Mouse (Mus musculus) hematopoietic stem cell, adult 5-6 weeks (primary cell): ENCODE results near the gene Cebpz. TPM values are rescaled to one million over a fixed set of nuclear protein-coding genes. Genes with fewer than 3 reads are reported as not detected.

Source experiments
- ATAC-seq, 2 experiments: fragments of 125-278 bp in 1 of 2; replicated peaks in 1 of 2; 2 replicates each; pipeline ENCODE4 v1.8.0; 2016 to 2017; ENCODE audit warnings: inconsistent platforms in 2 of 2, mild to moderate bottlenecking in 2 of 2, moderate number of reproducible peaks in 2 of 2, low read depth in 1 of 2, moderate TSS enrichment in 1 of 2; ENCODE audit not compliant: low FRiP score in 2 of 2, poor library complexity in 2 of 2, severe bottlenecking in 2 of 2, insufficient read depth in 1 of 2, low TSS enrichment in 1 of 2
- total RNA-seq: library from RNA; stranded (forward); fragments of 172-1452, 232-1000 nt; gene quantifications from 2 replicates; pipeline ENCODE4 v1.2.3, GENCODE M21; 2017

The Cebpz gene
- total RNA-seq, 1 experiment from 2014 or later = 297 TPM

DNA sequence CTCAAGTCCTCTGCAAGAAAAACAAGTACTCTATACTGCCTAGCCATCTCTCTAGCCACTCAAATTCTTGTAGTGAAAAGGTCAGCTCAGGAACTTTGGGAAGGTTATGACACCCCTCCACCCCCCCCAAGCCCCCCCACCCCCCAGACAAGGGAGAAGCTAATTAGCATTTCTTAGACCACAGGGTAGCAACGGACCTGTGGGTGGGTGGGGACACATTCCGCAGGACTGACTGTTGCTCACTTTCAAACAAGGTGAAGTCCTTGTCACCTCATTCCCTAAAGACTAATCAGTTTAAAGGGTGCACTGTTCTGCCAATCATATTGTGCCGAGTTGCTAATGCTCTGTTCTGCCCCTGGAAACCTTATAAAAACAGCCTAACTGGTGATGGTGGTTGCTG lies 22.9 kb downstream of the Cebpz start:
- no peak for ATAC-seq

DNA sequence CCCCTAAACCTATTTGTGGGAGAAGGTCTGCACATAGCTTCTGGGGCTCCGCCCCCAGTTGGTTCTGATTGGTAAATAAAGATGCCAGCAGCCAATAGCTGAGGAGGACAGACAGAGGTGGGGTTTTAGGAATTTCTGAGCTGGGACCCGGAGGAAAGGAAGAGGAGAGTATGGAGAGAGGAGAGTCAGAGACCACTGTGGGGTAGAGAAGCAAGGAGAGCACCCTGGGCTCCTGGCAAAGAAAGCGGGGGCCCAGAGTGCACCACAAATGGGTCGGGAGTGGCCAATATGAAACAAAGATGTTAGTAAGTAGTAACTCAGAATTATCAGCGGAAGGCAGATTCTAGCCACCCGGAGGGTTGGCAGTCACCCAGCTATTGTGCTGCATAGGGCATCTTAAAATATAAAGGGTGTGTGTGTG lies 24.0 kb downstream of the Cebpz start:
- no peak for ATAC-seq

DNA sequence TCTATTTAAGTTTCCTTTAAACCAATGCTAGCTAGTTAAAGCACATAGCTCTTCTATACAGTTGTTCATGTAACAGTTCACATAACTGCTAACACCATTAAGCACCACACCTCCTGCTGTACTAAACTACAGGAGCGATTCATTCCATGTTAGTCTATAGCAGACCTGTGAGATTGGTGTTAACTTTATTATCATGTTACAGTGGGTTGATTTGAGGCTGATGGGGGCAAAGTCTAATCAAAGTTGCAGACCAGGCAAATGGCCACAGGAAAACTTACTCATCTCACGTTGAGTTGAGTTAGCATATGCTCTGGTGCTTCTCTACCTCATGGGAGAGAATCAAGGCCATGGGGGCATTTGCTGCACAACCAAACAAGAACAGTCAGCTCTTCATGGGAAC lies 27.5 kb downstream of the Cebpz start:
- no peak for ATAC-seq

DNA sequence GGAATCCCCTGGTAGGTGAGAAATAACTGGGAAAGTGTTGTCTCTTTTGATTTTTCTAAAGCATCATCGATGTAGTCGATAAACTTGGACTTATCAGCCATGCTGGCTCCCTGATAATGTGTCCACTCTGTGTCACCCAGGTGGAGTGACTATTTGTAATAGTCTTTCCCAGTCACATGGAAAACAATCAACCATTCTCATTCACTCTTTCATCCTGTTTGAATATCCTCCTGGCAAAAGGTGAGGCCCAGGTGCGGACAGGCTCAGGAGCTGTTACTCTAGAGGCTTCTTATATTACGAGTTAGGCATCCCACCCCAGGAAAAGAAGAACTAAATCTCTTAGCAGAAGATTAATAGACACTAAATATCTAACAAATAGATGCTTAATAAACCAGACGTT lies 30.0 kb downstream of the Cebpz start, which contains the start of gene Sult6b1:
TSS of gene Sult6b1 (minus strand) at position 101 of the 400 bp plus-strand sequence.
- no peak for ATAC-seq

DNA sequence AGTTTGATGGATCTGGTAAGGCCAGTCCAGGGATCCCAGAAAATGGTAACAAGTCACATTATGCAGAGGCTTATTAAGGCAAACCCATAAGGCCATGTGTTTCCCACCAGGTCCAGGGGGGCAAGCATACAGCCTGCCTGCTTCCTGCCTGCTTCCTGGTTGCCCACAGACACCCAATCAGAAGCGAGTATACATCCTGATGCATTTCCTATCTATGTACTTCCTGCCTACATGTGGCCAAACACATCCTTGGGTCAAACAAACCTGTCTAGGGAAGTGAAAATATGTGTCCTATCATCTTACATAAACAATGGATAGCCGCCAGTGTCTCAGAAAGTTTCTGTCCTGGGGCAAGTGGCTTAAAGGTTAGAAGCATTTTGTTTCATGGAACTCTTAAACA lies 33.7 kb downstream of the Cebpz start:
- no peak; a peak in 1 of 4 replicates for ATAC-seq

DNA sequence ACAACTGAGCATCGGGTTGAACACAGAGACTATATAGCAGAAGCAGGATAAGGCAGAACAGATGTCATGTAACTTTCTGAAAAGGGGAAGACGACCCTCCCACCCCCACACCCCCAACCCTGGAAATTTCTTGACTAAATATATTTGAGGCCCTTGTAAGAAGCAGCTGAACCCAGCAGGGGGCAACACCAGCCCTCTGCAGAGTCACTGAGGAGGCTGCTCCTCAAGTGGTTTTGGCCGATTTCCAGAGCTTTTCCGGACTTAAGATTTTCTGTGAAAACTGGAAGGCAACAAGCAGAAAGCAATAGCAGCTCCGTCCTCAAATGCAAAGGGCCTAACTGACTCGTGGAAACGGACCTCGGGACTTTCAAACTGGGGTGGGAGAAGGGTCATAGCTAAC lies 41.5 kb downstream of the Cebpz start:
- peak; percentile 59 to 71; a peak in 2 of 4 replicates for ATAC-seq

DNA sequence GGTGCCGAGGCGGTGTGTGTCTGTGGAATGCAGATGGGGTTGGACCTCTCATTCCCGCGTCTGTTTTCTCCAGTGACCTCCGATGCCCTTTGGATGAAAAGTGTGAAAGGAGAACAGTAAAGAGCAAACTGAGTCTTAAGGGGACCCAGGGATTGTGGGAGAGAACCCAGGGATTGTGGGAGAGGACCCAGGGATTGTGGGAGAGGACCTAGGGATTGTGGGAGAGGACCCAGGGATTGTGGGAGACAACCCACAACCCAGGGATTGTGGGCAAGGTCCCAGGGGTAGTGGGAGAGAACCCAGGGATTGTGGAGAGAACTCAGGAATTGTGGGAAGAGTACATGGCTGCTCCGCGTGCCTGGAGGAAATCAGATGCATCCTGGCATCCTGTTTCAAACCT lies 41.9 kb downstream of the Cebpz start:
- ATAC-seq = no peak

DNA sequence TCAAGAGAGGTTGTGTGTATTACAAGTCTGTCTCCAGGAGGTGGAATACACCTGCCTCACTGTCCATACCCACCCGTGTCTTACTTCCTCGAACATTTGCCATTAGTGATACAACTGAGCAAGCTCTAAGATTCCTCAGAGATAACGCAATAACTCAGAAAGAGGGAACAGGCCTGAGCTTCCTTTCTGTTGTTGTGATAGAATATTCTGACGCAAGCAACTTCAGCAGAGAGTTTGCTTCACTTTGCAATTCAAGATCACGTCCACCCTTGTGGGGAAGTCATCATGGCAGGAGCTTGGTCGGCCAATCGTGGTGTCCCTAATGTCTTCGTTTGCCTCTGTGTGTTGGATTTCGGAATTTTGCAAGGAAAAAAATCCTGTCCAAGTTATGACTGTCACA lies 45.8 kb downstream of the Cebpz start:
- ATAC-seq = peak in 1 of 2 experiments; percentile 72; a peak in 1 of 4 replicates

DNA sequence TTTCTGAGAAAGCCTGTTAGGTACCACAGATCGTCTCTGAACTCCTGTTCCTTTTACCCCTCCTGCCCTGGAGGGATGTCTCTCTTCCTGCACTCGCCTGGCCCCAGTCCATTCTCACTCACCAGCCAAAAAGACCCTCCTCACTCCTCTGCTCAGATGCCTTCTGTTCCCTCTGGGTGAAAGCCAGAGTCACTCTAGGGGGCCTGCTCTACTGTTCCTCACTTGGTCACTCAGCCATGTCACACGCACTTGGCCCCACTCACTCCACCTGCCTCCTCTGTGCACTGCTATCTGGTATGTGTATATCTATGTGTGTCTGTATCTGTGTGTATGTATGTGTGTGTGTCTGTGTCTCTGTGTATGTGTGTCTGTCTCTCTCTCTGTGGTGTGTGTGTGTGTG lies 47.7 kb downstream of the Cebpz start:
- ATAC-seq = no peak

DNA sequence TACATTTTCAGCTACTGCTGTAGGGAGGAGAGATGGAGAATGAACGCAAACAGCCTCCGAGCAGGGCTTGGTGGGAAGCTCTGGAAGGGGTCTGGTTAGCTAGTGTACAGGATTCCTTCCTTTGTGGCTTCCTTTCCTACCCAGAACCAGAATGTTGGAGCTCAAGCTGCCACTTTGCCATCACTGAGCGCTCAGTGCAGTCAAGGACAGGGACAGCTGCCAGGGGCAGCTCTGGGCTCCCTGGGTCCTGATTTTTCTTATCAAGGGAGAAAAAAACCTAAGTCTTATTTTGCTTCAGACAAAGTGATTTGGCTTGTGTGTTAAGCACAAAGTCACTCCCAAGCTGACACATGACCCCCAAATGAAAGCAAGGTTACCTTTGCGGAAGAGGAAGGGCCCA lies 48.3 kb downstream of the Cebpz start:
- no peak for ATAC-seq

DNA sequence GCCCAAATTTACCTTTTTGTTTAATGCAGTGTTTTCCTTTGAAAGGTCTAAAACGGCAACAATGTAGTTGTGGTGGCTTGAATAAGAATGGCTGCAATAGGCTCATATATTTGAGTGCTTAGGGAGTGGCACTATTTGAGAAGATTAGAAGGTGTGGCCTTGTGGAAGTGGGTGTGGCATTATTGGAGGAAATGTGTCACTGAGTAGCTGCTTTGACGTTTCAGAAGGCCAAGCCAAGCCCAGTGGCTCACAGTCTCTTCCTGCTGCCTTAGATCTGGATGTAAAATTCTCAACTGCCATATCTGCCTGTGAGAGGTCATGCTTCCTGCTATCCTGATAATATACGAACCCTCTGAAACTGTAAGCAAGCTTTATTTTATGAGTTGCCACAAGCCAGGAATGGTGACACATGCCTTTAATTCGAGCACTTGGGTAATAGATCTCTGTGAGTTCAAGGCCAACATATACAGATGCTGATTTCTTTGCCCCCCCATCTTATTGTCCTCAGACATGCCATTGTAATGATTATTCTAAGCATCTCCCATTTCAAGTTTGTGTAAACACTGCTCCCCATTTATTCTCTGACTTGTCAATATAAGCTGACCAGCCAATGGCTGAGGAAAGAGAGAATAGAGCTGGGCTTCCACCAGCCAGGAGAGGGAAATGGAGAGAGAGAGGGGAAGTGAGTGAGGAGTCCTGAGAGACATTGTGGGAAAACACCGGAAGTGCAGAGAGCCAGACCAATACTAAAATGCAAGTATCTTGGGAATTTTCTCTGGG lies 51.4 kb downstream of the Cebpz start:
- no peak for ATAC-seq

DNA sequence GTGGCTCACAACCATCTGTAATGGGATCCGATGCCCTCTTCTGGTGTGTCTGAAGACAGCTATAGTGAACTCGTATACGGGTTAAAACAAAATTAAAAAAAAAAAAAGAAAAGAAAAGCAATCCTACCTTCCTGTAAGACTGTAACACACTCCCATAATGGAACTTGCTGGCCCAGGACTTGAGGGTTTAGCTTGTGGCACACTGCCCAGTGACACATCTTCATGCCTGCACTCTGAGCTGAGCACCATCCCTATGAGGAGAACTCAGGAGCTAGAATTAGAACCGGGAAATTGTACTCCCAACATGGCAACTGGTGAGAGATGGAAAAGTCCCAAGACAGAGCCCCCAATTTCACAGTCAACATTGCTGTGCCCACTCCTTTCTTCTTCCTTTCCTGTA lies 53.6 kb downstream of the Cebpz start:
- no peak for ATAC-seq

DNA sequence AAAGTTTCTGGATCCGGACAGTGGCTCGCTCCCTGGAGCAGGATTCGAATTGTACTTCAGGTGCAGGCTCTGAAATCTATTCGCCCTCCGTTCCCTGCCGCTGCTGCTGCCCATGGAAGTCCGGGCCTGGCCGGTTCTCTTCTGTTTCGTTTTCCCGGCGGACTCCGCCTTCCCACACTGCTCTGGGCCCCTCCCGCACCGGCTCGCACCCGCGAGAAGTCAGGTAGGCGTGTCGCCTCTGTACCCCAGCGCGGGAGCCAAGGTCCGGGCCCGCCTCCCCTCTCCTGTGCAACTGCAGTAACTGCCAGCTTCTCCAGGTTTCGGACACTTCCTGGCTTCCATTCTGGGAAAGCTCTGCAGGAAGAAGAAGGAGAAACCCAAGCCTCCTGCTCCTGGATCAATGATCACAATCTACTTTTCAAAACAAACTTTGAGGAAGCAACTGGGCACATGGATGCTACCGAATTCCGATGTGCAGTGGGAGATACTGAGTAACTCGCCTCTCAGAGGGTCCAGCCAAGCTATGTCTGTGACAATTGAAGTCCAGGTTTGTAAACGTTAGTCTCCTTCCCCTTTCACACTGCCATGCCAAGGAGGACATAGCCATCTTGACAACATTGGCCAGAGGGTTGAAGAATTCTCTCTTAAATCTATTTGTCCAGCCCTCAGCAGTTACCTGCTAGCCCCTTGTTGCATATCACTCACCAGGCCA lies 54.3 kb downstream of the Cebpz start, which contains the start of gene Eif2ak2:
TSS of gene Eif2ak2 (minus strand) at position 173 of the 712 bp plus-strand sequence.
- ATAC-seq = peak; percentile 92 to 98

DNA sequence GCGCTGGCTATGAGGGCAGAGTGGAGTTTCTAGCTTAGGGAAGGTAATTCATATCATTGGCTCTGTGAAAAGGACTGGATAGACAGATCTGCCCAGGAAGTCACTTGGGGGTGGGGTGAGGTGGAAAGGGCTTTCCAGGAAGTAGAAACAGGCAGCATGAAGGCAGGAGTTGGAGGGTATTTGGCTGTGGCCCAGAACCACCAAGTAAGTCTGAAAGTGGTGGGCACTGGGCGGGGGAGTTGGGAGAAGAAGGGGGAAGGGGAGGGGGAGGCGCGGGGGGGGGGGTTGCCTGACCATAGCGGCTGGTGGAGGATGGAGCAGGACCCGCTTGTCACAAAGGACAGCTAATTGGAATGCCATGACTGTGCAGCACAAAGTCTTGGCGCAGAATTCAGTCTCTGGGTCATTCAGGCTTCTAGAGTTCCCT lies 55.0 kb downstream of the Cebpz start:
- peak; percentile 28 to 51; a peak in 1 of 4 replicates for ATAC-seq

DNA sequence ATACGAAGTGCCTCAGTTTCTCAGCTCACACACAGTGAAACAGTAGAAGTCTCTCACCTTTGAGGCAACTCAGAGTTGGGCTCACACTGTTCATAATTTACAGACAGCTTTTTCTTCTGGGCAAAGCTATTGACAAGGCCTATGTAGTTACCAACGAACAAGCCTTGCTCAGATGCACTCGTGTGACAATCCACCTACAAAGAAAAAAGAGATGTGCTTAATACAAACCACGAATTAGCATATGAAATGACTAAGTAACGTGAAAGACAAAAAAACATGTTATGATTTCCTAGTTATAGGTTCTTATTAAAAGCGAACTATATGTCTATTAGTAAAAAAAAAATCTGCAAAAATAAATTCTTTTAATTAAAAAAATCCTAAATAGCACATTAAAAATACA lies 63.0 kb downstream of the Cebpz start:
- no peak for ATAC-seq
